Mouse (Mus musculus) stomach, adult 2 months (tissue): ENCODE results near the gene Btg1-ps1. TPM values are rescaled to one million over a fixed set of nuclear protein-coding genes. Genes with fewer than 3 reads are reported as not detected.

ENCODE experiments used
- polyA plus RNA-seq: library from polyadenylated mRNA; depleted of rRNA; stranded (reverse); fragments of >200 nt; gene quantifications from 2 replicates; pipeline ENCODE4 v1.2.3, GENCODE M21; 2012; rRNA removed

The Btg1-ps1 gene
- not detected in 2 replicates for polyA plus RNA-seq

GRCm38 (mm10) chrX:38018597-38018996, at the start of gene Btg1-ps1:
Gene Btg1-ps1 (minus strand): TSS chrX:38018815.

GRCm38 (mm10) chrX:38066175-38066574, 47.6 kb upstream of the Btg1-ps1 start, which contains the start of gene Rhox10:
Gene Rhox10 (plus strand): TSS chrX:38066475.

DNA sequence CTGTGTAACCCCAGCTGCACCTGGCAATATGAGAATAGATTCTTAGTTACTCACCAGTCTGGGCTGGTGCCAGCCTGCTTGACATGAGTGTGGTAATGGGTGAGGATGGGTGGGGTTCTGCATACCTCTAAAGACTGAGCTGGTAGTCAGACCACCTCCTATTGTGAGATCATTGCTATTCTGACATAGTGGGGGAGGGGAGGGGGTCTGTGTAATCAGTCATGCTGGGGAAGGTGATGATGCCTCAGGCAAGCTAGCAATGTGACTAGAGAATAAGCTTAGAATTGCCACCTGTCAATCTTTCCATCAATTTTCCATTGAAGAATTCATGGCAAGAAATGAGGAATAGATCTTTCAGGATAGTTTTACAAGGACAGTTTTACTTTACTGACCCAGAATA, 24.4 kb upstream of the Btg1-ps1 start, which contains the start of gene Btg1-ps2:
TSS of gene Btg1-ps2 (minus strand) at position 101 of the 400 bp plus-strand sequence.

Other genes starting within 250 kb of the Btg1-ps1 start
- not detected in 2 replicates for gene Rhox5, start 214.0 kb downstream of the Btg1-ps1 start, polyA plus RNA-seq
- gene Rhox6, start 191.9 kb downstream of the Btg1-ps1 start, polyA plus RNA-seq, result not detected in 2 replicates
- not detected in 2 replicates for gene Rhox7a, start 187.1 kb downstream of the Btg1-ps1 start, polyA plus RNA-seq
- not detected in 2 replicates for gene Rhox8, start 139.9 kb downstream of the Btg1-ps1 start, polyA plus RNA-seq
- gene Rhox7b, start 121.6 kb downstream of the Btg1-ps1 start, polyA plus RNA-seq, result not detected in 2 replicates
- not detected in 2 replicates for gene Rhox9, start 117.0 kb downstream of the Btg1-ps1 start, polyA plus RNA-seq
- gene Btg1-ps2, start 24.3 kb upstream of the Btg1-ps1 start, polyA plus RNA-seq, result not detected in 2 replicates
- gene Rhox10, start 47.7 kb upstream of the Btg1-ps1 start, polyA plus RNA-seq, result not detected in 2 replicates
- not detected in 2 replicates for gene Rhox11, start 66.3 kb upstream of the Btg1-ps1 start, polyA plus RNA-seq
- gene Rhox12, start 92.1 kb upstream of the Btg1-ps1 start, polyA plus RNA-seq, result not detected in 2 replicates
- not detected in 2 replicates for gene Rhox13, start 102.4 kb upstream of the Btg1-ps1 start, polyA plus RNA-seq
- 0.19 and 0.35 TPM in 2 replicates for gene Zbtb33, start 171.0 kb upstream of the Btg1-ps1 start, polyA plus RNA-seq
- 0.18 and 0.30 TPM in 2 replicates for gene Tmem255a, start 233.6 kb upstream of the Btg1-ps1 start, polyA plus RNA-seq